Mouse (Mus musculus) embryo, embryonic 10 days (tissue): ENCODE data around the gene Cuedc2.

Experiments used
- DNase-seq: peaks from one replicate; pipeline ENCODE4 v3.0.0-alpha.2; 2015; ENCODE audit warnings: low spot score

The Cuedc2 gene

DNA sequence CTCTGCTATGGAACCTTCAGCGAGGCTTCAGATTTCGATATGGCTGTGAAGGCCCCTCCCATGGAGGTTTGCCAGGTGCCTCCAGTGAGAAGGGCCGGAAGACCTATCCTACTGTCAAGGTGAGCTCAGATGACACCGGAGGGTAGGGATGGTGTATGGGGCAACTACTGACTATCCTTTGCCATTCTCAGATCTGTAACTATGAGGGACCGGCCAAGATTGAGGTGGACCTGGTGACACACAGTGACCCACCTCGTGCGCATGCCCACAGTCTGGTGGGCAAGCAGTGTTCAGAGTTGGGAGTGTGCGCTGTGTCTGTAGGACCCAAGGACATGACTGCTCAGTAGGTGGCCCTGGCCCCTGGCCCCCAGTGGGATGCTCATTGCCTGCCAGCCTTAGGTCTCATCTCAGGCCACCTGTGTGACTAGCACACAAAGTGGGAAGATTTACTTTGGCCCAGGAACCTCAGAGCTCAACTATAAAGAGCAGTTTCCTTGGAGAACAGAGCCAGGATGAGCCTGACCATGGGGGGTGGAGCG lies 31.7 kb downstream of the Cuedc2 start:
- DNase-seq, result no peak

DNA sequence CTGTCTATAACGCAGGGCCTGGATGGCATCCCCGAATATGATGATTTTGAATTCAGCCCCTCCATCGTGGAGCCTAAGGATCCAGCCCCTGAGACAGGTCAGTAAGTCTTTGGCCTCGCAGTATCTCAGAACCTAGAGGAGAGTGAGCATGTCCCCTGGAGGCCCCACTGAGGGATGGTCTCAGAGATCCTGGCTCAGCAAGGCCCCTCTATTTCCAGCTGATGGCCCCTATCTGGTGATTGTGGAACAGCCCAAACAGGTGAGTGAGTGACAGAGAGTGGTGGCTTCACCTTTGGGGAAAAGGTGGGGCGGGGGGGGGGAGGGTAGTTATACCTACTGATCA lies 32.3 kb downstream of the Cuedc2 start:
- no peak for DNase-seq

- DNase-seq, result peak; percentile 75
Measured at GRCm38 (mm10) chr19:46305432-46306267, 32.9 kb downstream of the Cuedc2 start.

- peak; percentile 47 for DNase-seq
Measured at GRCm38 (mm10) chr19:46304908-46305333, 33.6 kb downstream of the Cuedc2 start.

DNA sequence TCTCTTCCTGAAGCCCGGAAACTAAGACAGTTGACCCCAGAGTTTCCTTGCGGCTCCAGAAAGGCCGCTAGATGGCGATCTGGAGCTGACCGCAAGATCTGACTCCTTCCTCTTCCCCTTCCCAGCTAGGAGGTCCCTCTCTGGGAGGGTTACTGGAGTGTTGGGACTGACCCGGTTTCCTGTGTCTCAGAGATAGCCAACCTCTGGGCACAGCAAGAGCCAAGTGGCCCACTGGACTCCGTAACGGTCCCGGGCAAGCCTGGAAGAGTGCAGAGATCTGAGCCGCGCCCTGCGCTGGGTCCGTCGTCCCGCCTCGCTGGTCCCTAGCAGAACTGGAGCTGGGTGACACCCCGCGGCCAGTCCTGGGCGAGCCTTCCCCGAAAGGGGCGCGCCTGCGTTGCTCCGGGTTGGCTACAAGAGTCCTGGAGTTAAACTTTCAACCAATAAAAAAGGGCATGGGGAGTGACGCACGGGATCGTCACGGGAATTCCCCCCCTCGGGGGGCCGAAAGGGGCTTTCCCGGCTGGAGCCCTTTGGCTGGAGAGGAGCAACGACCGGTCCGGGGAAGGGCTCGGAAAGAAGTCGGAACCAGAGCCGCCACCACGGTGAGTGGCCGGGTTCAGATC lies 34.2 kb downstream of the Cuedc2 start, which contains the start of gene Nfkb2:
TSS of gene Nfkb2 (plus strand) at position 105 of the 626 bp plus-strand sequence.
- peak; percentile 89 for DNase-seq

- DNase-seq, result no peak
Measured at GRCm38 (mm10) chr19:46303251-46304215, 35.0 kb downstream of the Cuedc2 start.

- no peak for DNase-seq
Measured at GRCm38 (mm10) chr19:46302551-46302950, 36.0 kb downstream of the Cuedc2 start.

DNA sequence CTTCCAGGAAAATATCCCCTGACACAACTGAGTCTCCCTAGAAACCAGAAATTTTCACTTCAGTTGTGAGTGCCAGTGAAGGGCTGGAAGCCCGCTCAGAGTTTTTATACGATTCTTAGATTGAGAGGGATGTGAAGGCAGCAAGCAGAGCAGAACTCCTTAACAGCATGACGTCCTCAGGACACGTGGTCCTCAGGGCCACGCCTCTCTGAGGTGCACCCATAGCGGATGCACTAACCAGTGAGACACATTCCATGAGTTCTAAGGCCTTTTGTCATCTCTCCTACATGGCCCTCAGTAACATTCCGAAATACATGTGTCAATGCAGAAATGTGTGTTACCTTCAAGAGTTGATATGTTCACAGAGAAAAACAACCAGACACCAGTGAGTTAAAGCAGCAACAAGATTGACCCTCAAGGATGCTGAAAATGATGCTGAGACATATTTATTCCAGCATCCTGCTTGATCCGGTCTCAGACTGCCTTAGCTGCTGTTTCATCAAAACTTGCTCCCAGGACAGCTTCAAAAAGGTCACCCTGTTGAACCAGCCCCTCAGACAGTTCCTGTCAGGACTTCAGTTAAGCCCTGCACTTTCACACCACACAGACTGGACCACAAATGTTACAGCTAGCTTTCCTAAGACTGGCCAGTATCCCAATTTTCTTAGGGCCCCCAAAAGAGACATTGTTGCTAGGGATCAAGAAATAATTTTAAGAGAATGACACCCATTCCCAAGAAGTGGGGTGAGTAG lies 38.0 kb downstream of the Cuedc2 start:
- DNase-seq, result no peak

- no peak for DNase-seq
Measured at GRCm38 (mm10) chr19:46296938-46297337, 41.6 kb downstream of the Cuedc2 start.

GRCm38 (mm10) chr19:46290535-46291105 lies 47.9 kb downstream of the Cuedc2 start:
- no peak for DNase-seq

GRCm38 (mm10) chr19:46287566-46287965 lies 50.9 kb downstream of the Cuedc2 start:
- no peak for DNase-seq

- DNase-seq, result no peak
Measured at GRCm38 (mm10) chr19:46286926-46287325, 51.6 kb downstream of the Cuedc2 start.

- DNase-seq, result no peak
Measured at GRCm38 (mm10) chr19:46286047-46286446, 52.5 kb downstream of the Cuedc2 start.

- no peak for DNase-seq
Measured at GRCm38 (mm10) chr19:46285631-46286030, 52.9 kb downstream of the Cuedc2 start.

- no peak for DNase-seq
Measured at GRCm38 (mm10) chr19:46284686-46285085, 53.8 kb downstream of the Cuedc2 start.

DNA sequence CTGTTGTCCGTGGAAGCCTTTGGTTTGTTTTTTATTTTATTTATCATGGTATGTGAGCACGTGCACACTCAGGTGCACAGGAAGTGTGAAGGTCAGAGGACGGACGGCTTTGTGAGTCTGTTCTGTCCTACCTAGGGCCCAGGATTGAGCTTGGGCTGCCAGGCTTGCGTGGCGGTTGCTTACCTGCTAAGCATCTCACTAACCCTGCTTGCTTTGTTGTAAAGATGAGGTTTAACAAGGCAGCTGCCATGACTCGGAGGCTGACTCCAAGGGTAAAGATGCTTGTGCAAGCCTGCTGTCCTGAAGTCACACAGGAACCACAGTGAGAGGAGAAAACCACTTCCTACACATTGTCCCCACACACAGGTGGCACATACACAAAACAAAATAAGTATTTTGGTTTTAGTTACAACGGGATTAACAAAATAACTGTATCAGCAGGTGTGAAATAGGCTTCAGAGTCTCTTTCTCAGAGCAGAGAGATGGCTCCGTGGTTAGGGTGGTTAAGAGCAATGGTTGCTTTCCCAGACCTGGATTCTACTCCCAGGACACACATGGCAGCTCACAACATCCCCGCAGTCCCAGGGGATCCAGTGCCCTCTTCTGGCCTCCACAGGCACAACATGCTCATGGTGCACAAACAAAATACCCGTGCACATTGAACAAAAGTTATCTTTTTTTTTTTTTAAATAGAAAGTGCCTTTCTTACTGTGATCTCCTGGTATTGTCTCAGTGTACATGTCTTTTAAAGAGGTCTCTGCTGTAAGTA lies 56.2 kb downstream of the Cuedc2 start:
- DNase-seq, result no peak
